Mouse (Mus musculus) C2C12 (cell line): ENCODE data around the gene Pcbp3.

Experiments used
- CTCF ChIP-seq: IDR thresholded peaks from one replicate; pipeline ENCODE4 v1.5.1; 2011; ENCODE audit not compliant: control insufficient read depth, insufficient read depth, insufficient read length
- FOSL1 ChIP-seq: IDR thresholded peaks from one replicate; pipeline ENCODE4 v1.8.0; 2011; ENCODE audit warnings: mild to moderate bottlenecking, low read length; ENCODE audit not compliant: poor library complexity, insufficient read depth, severe bottlenecking
- MAX ChIP-seq: IDR thresholded peaks from one replicate; pipeline ENCODE4 v1.6.1; 2011; ENCODE audit warnings: mild to moderate bottlenecking, control low read depth
- MYOD1 ChIP-seq: IDR thresholded peaks from one replicate; pipeline ENCODE4 v1.6.1; 2011; ENCODE audit warnings: low read depth; ENCODE audit not compliant: control insufficient read depth, insufficient read length
- MYOG ChIP-seq: IDR thresholded peaks from one replicate; pipeline ENCODE4 v1.6.1; 2011; ENCODE audit not compliant: control insufficient read depth, insufficient read length; ENCODE audit errors: extremely low read depth
- USF1 ChIP-seq: IDR thresholded peaks from one replicate; pipeline ENCODE4 v1.6.1; 2011; ENCODE audit warnings: low read depth, mild to moderate bottlenecking, control low read depth, moderate library complexity

- TF ChIP-seq MAX (no peak), MYOD1 (no peak), CTCF (no peak), MYOG (no peak), FOSL1 (no peak), USF1 (no peak)
Observed at GRCm38 (mm10) chr10:76963997-76964396, 2.3 kb upstream of the Pcbp3 start.
